Mouse (Mus musculus) bone marrow, adult 2 months (tissue): Measurements from ENCODE around the gene Cox4i1.

Experiments used
- CTCF ChIP-seq: fragments of 200-500 bp; IDR thresholded peaks from 2 replicates; pipeline ENCODE4 v1.5.1; 2011; ENCODE audit warnings: low read length, control low read depth; ENCODE audit not compliant: control insufficient read depth, insufficient read depth
- POLR2A ChIP-seq: fragments of 200-500 bp; IDR thresholded peaks from 2 replicates; pipeline ENCODE4 v1.6.1; 2011; ENCODE audit warnings: low read depth, mild to moderate bottlenecking, control low read depth, low read length, borderline replicate concordance; ENCODE audit not compliant: control insufficient read depth

DNA sequence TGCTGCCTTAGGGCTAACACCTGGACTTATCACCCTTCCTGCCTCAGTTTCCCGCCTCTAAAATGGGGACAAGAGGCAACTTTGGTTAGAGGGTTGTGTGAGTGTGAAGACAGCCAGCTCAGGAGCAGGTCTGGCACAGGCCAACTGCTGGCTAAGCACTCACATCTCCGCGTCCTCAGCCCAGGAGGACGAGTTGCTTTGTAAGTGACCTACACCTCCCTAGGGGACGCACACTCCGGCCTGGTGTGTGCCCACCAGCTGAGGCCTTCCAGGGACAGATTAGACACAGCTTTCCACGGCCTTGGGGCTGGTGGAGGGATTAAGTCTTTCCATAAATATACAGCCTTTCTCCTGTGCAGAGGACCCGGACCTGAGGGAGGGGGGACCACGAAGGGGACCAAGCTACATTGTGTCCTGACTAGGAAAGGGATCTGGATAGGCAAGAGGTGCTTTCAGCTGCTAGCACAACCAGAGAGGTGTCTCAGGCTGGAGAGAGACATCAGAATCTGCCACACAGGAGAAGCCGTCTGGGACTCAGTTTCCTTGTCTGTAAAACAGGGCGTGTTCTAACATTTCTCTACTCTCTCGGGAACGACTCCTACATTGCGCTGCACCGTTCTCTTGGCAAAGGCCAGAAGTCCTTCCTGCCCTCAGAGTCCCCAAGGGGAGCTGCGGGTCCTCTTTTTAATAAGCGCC is 34.9 kb upstream of the Cox4i1 start:
- TF ChIP-seq CTCF (no peak), POLR2A (no peak)
